ENCODE assay signal across 25 mouse cellular contexts in genomic region chr14:58336148-58336547, GRCm38 (mm10).
A peak's percentile ranks its signal among the peaks of the same experiment; 100 is the strongest.
DNase-seq lines count a peak whose midpoint lies in the region; ATAC-seq and TF ChIP-seq lines count a peak whose summit lies in the region.
"Had no signal": no experiment of that assay in that cellular context is flagged by ENCODE, and none has a peak within 500 bp of the region (broad histone marks: within the 10 kb centered on the region; RNA-seq: fewer than 3 reads in every experiment).

No protein-coding gene starts in this region.

- WGBS in forebrain, embryonic 14.5 days = 37% methylated on average over 14 of the region's 14 CpGs
- WGBS in forebrain, embryonic 12.5 days = 59% methylated on average over 14 of the region's 14 CpGs
- 60% methylated on average over 14 of the region's 14 CpGs for WGBS in midbrain, embryonic 15.5 days
- WGBS in midbrain, postnatal 0 days = 57% methylated on average over 14 of the region's 14 CpGs

- no peak overlapping the region for H3K27ac ChIP-seq in forebrain, embryonic 14.5 days (ENCODE audit: low read depth, low read length)
- H3K27ac ChIP-seq in forebrain, embryonic 12.5 days = no peak overlapping the region
- no peak overlapping the region for H3K27ac ChIP-seq in midbrain, embryonic 15.5 days
- no peak overlapping the region for H3K27ac ChIP-seq in midbrain, postnatal 0 days (ENCODE audit: low read depth, low read length)
- H3K27ac ChIP-seq: embryonic facial prominence, embryonic 10.5 days; embryonic facial prominence, embryonic 12.5 days; forebrain, embryonic 15.5 days had no signal

- no peak overlapping the region for H3K4me3 ChIP-seq in forebrain, embryonic 14.5 days (ENCODE audit: low read depth, low read length)
- H3K4me3 ChIP-seq in forebrain, embryonic 12.5 days (replicated peaks) = no peak overlapping the region
- H3K4me3 ChIP-seq in midbrain, embryonic 15.5 days = no peak overlapping the region
- no peak overlapping the region for H3K4me3 ChIP-seq in midbrain, postnatal 0 days (ENCODE audit: low read depth, low read length)
- H3K4me3 ChIP-seq: embryonic facial prominence, embryonic 10.5 days; embryonic facial prominence, embryonic 12.5 days; erythroblast, embryonic 14.5 days; forebrain, embryonic 15.5 days had no signal

- TF ChIP-seq CTCF in midbrain, postnatal 0 days (IDR thresholded peaks at IDR 0.05) = no peak

- no peaks in the 10 kb centered on the region for H3K36me3 ChIP-seq in forebrain, embryonic 14.5 days (ENCODE audit: control insufficient read depth, insufficient read depth, low read length)
- H3K36me3 ChIP-seq in forebrain, embryonic 12.5 days (replicated peaks) = no peaks in the 10 kb centered on the region
- H3K36me3 ChIP-seq in midbrain, embryonic 15.5 days (replicated peaks) = no peaks in the 10 kb centered on the region
- no peaks in the 10 kb centered on the region for H3K36me3 ChIP-seq in midbrain, postnatal 0 days (ENCODE audit: insufficient read depth, low read length)
- H3K36me3 ChIP-seq: embryonic facial prominence, embryonic 10.5 days; embryonic facial prominence, embryonic 12.5 days; forebrain, embryonic 15.5 days; G1E had no signal

- ATAC-seq in forebrain, embryonic 14.5 days = peak; percentile 32; the same call in 1 of the 2 replicates
- ATAC-seq in forebrain, embryonic 12.5 days (ENCODE audit: low FRiP score) = no peak
- peak; percentile 69; the same call in 1 of the 2 replicates for ATAC-seq in midbrain, embryonic 15.5 days (replicated peaks)
- no peak for ATAC-seq in midbrain, postnatal 0 days (ENCODE audit: low FRiP score)
- ATAC-seq in erythroblast, adult 5-6 weeks (replicated peaks; ENCODE audit: low FRiP score, poor library complexity, severe bottlenecking) = no peak
- ATAC-seq: activated CD4-positive, CD25-positive, alpha-beta regulatory T cell, adult 4 months; CD4-positive, CD25-positive, alpha-beta regulatory T cell, adult 4 months; forebrain, embryonic 15.5 days; Patski had no signal

- no peak overlapping the region for H3K4me2 ChIP-seq in forebrain, embryonic 14.5 days (ENCODE audit: low read length)
- no peak overlapping the region for H3K4me2 ChIP-seq in forebrain, embryonic 12.5 days
- H3K4me2 ChIP-seq in midbrain, embryonic 15.5 days = no peak overlapping the region
- no peak overlapping the region for H3K4me2 ChIP-seq in midbrain, postnatal 0 days (ENCODE audit: low read depth, low read length, poor library complexity, severe bottlenecking)
- H3K4me2 ChIP-seq: embryonic facial prominence, embryonic 12.5 days; forebrain, embryonic 15.5 days had no signal

- H3K9me3 ChIP-seq in forebrain, embryonic 14.5 days (replicated peaks; ENCODE audit: control insufficient read depth, low read length) = no peaks in the 10 kb centered on the region
- no peaks in the 10 kb centered on the region for H3K9me3 ChIP-seq in forebrain, embryonic 12.5 days
- H3K9me3 ChIP-seq in midbrain, embryonic 15.5 days = no peaks in the 10 kb centered on the region
- no peaks in the 10 kb centered on the region for H3K9me3 ChIP-seq in midbrain, postnatal 0 days (ENCODE audit: low read length)
- H3K9me3 ChIP-seq: embryonic facial prominence, embryonic 12.5 days; forebrain, embryonic 15.5 days had no signal

- H3K27me3 ChIP-seq in forebrain, embryonic 14.5 days (replicated peaks; ENCODE audit: control insufficient read depth, insufficient read depth, low read length) = no peaks in the 10 kb centered on the region
- no peaks in the 10 kb centered on the region for H3K27me3 ChIP-seq in forebrain, embryonic 12.5 days
- H3K27me3 ChIP-seq in midbrain, embryonic 15.5 days (replicated peaks) = no peaks in the 10 kb centered on the region
- H3K27me3 ChIP-seq in midbrain, postnatal 0 days (ENCODE audit: insufficient read depth, low read length) = no peaks in the 10 kb centered on the region
- H3K27me3 ChIP-seq: CH12.LX; embryonic facial prominence, embryonic 12.5 days; forebrain, embryonic 15.5 days; Patski had no signal

- peak; percentile 29 for DNase-seq in forebrain, embryonic 14.5 days (ENCODE audit: low spot score)
- DNase-seq in heart, adult 11 months = peak; percentile 60
- DNase-seq in heart, adult 18-20 months = no peak
- DNase-seq in midbrain, postnatal 0 days (ENCODE audit: low spot score) = no peak
- DNase-seq: adrenal gland, adult 8-10 months; adrenal gland, postnatal 14 days; adrenal gland, postnatal 36 days; B cell, adult 2 months; cerebellum, adult 11-12 months; cerebellum, adult 2 months; cerebellum, adult 9-10 months; cerebellum, postnatal 10 days; cerebellum, postnatal 25 days had no signal

- no peak overlapping the region for H3K9ac ChIP-seq in forebrain, embryonic 14.5 days (ENCODE audit: low read length)
- no peak overlapping the region for H3K9ac ChIP-seq in forebrain, embryonic 12.5 days
- H3K9ac ChIP-seq in midbrain, embryonic 15.5 days = no peak overlapping the region
- no peak overlapping the region for H3K9ac ChIP-seq in midbrain, postnatal 0 days (replicated peaks; ENCODE audit: low read length, poor library complexity, severe bottlenecking)
- H3K9ac ChIP-seq: embryonic facial prominence, embryonic 12.5 days; forebrain, embryonic 15.5 days had no signal

- H3K4me1 ChIP-seq in forebrain, embryonic 14.5 days (ENCODE audit: control insufficient read depth, insufficient read depth, low read length) = no peaks in the 10 kb centered on the region
- H3K4me1 ChIP-seq in forebrain, embryonic 12.5 days = 0 out of 2 replicates have a peak, but pooled peaks cover 5% of the 10 kb centered on the region
- H3K4me1 ChIP-seq in midbrain, embryonic 15.5 days = no peaks in the 10 kb centered on the region; the same call in 1 of the 2 replicates
- H3K4me1 ChIP-seq in midbrain, postnatal 0 days (ENCODE audit: insufficient read depth, low read length) = no peaks in the 10 kb centered on the region
- H3K4me1 ChIP-seq: embryonic facial prominence, embryonic 12.5 days; forebrain, embryonic 15.5 days had no signal

Comparison
In these comparisons a context has a peak if more than half of its experiments do, and no peak if none do; other contexts are left out.
1. ATAC-seq: peak in forebrain, embryonic 14.5 days (single experiment) and midbrain, embryonic 15.5 days (single experiment); none in forebrain, embryonic 12.5 days (single experiment), midbrain, postnatal 0 days (single experiment) and erythroblast, adult 5-6 weeks (single experiment).
2. DNase-seq: peak in forebrain, embryonic 14.5 days (single experiment) and heart, adult 11 months (single experiment); none in heart, adult 18-20 months (0 of 2) and midbrain, postnatal 0 days (single experiment).